Mouse (Mus musculus): Measurements from ENCODE around the gene Sla2. TPM values are rescaled to one million over a fixed set of nuclear protein-coding genes. Genes with fewer than 3 reads are reported as not detected.
"Not testable (repeated sequence)": the region's sequence is repeated elsewhere in the genome, so short reads cannot be mapped to it uniquely, and the experiment has no call there.

The Sla2 gene
- total RNA-seq, 2 experiments from 2014 or later: not detected

DNA sequence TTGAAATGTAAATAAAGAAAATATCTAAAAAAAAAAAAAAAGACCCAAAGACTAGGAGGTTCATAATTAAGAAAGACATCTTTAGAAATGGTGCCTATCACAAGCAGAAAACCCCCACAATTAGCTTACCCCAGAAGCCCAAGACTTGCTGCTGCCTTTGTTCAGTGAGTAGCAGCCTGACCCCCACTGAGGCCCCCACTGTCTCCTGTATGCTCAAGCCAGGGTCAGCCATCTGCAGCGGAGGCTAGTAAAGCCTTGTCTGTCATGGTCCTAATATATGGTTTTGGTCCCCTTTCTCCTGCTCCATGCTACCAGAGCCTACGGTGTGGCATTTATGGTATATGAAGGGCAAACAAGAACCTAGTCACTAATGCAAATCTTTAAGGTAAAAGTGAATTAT lies 14.4 kb upstream of the Sla2 start:
- DNase-seq: no peak

DNA sequence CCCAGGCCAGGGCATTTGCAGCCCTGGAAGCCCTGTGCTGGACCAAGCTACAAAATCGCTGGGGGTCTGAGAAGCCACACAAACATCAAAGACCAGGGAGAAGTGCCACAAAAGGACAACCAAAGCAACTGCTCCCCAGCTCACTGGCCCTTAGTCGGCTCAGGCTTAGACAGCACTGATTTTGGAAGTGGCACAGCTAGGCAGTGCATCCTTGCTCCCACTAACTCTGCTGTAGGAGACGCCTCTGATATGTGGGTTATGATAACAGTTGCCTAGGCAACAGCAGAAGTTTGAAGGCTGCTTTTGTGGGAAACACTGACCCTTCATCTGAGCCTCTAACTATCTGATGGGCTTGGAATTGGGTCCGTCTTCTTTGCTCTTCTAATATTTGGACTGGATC lies 12.2 kb upstream of the Sla2 start:
- no peak for DNase-seq

DNA sequence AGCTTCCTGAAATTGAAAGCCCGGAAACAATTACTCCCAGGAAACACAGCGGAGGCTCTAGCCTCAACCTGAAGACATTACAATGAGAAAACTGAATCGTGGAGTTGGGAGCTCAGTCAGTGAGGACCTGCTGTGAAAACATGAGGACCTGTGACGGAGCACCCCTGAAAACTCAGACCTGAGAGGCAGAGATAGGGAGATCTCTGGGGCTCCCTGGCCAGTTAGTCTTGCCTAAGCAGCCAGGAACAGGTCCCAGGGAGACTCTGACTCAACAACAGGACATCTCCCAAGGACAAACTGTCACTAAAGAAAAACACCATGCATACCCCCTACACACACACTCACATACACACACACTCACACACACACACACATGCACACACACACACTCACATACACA lies 11.4 kb upstream of the Sla2 start:
- DNase-seq: no peak

DNA sequence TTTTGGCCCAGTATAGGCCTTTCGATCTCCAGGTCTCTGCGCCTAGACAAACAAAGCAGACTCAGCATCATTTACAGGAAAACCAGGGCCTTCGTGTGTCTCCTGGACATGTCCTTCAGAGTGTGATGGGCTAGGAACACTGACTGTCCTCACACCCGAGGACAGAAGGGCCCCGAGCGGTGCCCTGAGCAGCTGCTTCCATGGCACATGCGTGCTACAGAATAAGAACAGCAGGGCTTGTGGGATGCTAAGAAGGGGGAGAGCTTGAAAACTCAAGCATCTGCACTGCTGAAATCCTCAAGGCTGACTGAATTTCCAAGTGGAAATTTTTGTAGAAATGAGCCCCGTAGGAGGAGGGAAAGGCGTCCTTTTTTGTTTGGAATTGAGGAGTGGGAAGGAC lies 10.0 kb upstream of the Sla2 start:
- no peak for DNase-seq

DNA sequence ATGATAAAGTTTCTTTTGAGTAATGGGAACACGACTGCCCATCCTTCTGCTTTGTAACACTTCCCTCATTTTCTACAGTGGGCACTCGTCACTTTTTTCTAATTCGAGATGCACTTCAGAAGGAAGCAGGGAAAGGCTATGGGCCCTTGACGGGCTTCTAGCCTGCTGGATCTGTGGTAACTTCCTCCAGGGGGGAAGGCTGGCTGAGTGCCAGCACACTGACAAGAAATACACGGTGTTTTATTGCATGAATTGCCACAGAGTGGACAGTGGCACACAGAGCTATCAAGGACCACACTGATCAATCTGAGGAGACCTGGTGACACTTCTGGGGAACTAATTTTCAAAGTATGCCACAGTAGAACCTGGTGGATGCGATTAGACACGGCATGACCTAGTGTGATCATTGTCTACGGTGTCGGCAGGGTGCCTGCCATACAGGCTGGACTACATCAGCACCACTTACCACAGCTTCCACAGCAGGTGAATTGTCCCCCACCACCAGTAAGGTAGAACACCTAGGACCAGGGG lies 9.5 kb upstream of the Sla2 start:
- no peak for DNase-seq

DNA sequence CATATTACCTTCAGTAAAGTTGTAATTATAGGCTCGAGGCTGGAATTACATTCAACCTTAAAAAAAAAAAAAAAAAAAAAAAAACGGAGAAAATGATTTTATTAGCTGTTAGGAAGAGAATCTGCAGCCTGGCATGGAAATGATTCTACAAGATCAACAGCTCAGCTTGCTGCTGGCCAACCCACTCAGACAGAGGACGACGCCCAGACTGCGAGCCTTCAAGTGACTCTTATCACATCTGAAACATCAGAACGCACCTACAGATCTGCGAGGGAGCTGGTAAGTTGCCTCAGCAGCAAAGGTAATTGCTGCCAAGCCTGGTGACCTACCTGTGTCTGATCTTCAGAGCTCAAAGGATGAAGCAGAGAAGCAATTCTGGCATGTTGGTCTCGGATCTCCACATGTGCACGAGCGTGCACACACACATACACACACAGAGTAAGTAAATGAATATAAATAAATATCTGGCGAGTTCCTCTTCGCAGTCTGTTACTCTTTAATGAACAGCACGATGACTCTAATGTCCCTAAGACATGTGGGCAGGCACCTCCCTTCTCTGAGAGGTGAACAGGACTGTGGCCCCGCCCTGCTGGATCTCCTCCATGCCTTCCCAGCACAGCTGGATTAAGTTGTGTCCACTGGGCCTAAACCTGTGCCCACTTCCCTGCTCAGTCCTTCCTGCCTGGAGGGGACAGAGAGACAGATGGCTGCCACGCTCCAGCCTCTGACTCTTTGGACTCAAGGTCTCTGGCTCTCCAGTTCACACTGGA lies 7.7 kb upstream of the Sla2 start:
- no peak for DNase-seq

DNA sequence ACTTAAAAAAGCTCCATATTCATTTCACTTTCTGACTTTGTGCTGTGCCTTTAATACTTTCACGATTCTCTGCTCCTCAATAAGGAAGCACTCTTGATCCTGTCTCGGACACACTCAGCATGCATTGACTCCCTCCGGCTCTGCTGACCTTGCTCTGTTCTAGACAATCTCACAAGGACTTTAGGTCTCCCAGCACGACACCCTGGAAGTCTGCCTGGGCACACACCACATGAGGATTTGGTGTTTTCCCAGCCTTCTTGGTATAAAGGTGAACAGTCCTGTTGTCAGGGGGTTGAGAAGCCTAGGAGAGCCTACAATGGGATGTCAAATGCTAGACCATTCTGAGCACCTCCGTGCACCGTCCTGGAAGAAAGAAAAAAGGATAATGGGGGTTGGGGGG lies 5.8 kb upstream of the Sla2 start:
- no peak for DNase-seq

DNA sequence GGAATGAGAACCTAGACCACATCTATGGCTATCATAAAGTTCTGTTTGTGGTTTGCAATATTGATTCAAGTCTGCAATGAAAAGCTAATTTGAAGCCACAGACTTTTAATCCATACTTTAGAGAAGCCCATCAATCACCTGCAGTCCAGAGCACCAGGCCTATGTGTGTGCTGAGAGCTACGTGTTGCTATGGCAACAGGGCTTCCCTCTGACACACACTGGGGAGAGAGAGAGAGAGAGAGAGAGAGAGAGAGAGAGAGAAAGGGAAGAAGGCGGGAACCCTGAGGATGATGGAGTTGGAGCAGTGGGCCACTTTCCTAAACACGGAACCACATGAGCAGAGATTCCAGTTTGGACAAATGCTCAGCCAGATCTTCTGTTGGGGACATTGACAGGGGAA lies 5.2 kb upstream of the Sla2 start:
- no peak for DNase-seq

DNA sequence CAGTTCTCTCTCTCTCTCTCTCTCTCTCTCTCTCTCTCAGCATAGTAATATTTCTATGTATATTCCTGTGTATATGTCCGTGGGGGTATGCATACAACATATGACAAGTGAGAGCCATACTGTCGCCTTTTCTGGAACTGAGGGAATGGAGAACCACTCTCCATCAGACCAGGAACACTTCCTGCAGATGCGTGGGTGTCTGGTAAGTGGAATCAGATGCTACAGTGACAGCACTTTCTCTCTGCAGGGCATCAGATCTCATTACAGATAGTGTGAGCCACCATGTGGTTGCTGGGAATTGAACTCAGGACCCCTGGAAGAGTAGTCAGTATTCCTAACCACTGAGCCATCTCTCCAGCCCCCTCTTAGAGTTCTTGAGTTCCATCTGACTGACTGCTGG lies 1.5 kb upstream of the Sla2 start:
- no peak for DNase-seq

DNA sequence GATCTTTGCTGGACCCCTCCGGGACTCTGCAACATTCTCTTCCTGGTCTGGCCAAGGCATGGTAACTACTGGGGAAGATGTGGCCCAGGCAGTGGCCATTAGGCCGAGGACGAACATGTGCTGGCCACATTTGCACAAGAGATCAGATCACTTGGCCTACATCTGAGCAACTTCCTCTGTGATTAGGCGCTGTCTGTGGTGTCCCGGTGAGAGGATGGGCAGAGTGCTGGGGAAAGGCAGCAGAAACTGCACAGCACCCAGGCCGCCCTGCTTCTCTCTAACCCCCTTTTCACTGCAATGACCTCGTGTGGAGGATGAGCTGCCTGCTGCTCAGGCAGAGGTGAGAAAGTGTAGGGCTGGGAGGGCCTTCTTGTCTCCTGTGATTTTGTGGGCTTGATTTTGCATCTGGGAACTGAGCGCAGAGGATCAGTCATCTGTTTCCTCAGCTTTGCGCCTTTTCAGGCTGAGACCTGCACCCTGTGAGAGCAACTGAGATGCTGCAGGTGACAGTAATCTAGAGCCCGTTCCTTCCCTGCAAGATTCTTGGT lies 834 bp downstream of the Sla2 start:
- DNase-seq: no peak

DNA sequence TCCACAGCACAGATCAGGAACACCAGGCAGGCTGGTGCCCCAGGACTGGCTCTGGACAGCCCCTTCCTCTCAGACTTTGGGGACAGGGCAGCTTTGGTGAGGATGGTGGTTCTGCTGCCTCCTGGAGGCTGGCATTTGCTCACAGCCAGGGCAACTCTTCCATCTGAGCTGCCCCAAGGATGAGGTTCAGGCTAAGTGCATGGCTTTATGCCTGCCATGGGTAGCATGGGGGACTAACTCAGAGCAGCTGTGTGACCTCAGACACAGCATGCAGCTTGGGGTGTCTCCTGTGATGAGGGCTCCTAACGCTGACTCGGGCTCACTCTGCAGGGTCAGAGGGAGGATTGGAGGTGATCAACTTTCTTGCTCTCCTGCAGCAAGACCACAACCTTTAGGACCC lies 1.3 kb downstream of the Sla2 start:
- DNase-seq: not testable (repeated sequence)

DNA sequence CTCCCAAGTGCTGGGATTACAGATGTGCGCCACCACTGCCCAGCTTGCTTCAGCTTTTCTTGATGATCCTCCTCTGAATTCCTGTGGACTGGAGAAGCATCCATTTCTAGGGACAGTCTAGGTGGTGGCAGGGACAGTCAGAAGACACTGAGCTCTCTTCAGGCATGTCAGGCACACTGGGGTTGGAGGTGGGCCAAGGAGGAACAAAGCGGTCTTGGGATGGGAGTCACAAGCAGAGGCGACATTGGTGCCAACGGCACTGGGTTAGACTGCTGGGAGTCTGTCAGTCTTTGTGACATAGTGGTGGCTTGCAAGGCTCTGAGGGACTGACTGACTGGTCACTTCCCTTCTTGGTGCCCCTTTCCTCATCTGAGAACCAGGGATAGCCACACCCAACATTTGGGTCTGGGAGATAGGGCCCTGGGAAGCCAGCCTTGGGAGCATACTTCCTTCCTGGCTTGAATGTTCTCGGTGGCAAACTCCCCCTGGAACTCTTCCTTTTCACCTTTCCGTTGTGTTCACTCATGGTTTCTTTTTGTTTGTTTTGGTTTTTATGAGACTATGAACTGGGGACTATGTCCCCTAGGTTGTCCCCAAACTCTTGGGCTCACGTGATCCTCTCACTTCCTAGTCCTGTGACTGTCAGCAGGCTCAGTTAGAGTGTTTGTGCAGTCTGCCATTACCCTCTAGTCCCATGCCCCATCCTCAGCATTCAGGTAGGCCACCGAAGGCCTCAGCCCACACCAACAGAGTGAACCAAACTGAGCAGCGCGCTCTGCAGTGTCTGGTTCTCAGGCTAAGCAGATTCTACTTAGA lies 2.4 kb downstream of the Sla2 start:
- no peak for DNase-seq

DNA sequence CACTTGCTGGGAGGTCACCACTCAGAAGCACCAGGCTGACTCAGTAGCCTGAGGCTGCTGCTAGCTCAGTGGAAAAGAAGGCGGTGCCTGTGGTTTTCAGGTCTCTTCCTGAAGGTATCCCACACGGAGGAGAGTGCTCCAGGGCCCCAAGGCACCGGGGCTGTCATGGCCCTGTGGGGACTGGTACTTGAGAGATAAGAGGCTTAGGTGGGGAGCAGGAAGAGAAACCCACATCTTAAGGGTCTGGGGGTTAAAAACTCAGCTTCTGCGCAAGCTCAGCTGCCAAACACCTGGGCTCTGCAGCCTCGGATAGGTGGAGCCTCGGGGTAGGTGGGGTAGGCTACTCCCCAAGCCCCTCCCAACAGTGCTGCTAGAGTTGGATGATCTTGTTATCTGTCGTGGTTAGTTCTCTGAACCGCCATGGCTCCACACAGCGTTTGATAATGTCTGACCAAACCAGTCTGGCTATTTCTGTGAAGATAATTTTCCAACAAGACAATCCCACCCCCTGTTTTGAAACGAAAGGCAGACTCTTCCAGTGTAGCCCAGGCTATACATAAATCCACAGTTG lies 4.5 kb downstream of the Sla2 start:
- no peak for DNase-seq

DNA sequence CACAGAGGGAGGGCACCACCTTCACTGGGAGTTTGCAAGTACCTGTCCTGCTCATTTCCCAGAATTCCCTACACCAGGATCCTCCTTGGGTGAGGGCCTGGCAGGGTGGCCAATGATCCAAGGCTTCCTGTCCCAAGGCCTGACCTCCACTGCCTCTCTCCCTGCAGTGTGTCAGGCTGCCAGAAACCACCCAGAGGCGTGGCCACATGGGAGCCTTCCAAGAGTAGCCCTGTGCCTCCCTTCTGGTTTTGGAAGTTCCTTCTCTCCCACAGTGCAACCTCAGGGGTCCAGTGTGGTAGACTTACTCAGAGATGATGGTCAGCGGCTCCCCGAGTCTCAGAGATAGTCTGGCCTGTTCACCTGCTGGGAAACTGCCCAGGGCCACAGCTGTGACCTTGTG lies 7.5 kb downstream of the Sla2 start:
- peak; percentile 22 for DNase-seq

DNA sequence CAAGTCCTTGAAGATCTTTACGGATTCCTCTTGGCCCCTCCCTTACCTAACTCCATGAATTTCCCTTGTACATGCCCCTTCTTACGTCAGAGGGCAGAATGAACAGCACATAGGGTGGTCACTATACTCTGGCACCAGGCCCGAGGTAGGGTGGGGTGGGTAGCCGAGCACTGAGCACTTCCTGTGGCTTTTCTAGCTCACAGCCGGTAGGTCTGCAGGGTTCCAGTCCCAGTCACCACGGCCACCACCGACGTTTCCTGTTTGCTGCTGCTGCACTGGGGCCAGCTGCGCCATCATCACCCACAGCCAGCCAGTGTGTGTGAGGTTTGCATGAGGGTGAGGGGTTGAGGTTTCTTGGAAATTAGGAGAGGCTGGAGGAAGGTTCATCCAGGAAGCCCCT lies 9.3 kb downstream of the Sla2 start:
- DNase-seq: peak; percentile 23

DNA sequence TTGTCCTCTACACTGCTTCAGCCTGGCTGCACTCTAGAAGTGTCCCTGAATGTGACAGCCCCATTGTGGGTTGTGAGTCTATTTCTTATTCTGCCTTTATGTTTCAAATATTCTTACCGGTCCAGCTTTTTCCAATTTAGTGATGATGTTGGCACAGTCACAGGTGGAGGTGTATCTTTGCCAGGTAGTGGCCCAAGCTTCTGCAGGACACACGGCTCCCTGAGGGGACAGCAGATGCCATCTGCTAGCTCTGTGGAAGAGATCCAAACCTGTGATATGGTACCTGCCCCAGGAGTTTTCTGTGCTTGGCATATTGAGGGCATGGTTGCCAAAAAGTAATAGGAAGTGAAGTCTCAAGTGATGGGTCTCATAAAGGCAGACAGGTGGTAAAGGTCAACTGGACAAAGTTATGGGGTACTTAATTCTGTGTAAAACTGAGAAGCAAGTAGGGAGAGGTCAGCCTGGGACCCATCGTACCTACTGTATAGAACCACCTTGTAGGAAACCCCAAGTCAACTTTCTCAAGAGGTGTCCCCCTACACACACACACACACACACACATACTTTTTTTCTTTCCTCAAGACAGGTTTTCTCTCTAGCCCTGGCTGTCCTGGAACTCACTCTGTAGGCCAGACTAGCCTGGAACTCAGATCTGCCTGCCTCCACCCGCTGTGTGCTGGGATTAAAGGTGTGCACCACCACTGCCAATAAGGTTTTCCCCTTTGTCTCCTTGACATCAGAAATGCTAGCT lies 12.1 kb downstream of the Sla2 start:
- DNase-seq: no peak

DNA sequence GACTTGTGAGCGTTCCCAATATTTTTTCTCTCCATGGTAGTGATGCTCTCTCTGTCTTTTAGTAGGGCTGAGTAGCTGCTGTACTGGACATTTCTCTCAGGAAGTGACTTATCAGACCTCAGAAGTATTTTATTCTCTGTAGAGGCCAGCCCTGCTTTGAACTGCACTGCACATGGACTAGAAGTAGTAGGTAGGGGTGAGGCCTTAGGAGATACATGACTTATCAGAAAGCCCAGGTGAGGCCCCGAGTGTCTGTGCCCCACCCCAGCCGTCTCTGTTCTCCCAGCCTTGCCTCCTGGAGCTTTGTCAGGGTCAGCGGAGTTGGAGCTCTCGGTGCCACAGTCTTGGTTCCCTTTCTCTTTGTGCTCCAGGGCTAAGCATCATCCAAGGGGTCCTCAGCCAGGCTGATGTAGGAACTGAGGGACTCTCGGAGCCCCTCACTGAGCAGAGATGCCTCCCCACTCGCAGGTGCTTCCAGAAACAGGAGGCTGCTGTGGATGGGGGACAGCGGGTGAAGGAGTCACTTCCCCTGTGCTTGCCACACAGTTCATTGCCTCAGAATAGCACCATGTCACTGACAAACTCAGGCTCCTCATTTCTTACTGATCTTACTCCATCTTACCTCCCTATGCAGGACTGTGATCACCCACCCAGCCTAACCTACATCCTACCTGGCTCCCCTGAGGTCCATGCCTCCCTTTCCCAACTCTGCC lies 12.8 kb downstream of the Sla2 start:
- no peak for DNase-seq

DNA sequence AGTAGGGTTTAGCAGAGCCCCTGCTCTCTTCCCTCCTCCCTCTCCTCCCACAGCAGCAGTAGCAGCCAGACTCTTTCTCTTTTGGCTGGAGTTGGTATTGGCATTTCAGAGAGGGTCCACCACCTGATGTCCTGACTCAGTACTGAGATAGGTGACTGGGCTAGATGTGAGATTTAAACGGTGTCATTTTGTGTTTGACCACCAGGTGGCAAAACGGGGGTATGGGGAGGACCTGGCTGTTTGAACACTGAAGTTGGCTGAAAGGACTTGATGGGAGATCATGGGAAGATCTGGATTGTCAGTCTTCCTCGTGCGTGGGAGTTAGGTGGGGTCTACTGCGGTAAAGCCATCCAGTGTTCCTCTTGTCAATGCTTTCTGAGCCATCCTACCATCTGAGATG lies 13.4 kb downstream of the Sla2 start:
- peak; percentile 71 for DNase-seq

DNA sequence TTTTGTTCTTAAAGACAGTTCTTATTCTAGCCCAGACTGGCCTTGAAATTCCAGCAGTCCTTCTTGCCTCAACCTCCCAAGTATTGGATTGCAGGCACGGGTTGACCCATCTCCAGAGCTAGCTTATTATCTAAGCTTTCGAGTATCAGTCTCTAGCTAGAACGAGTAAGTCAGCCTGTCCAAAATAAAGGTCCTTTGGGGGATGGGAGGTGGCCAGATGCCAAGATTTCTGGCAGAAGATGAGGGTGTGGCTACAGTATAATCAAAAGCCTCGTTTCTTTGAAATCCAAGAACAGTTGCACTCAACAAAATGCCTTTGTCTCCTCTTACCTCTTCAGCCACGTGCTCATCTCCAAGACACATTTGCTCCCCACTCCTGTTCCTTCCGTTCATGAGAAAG lies 16.5 kb downstream of the Sla2 start:
- DNase-seq: peak; percentile 67

DNA sequence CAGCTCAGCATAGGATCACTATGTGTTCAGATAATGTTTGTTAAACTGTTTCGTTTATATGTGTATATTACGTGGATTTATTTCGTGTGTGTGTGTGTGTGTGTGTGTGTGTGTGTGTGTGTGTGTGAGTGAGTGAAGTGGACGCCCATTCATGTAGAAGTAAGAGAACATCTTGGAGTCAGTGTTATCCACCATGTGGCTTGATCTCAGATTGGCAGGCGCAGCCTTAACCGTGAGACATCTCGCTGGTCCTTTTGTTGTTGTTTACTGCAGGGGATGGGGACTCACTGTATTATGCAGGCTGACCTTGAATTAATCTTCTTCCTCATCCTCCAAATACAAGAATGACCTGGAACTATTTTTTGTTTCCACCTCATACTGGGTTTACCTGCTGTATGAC lies 17.4 kb downstream of the Sla2 start:
- DNase-seq: no peak

DNA sequence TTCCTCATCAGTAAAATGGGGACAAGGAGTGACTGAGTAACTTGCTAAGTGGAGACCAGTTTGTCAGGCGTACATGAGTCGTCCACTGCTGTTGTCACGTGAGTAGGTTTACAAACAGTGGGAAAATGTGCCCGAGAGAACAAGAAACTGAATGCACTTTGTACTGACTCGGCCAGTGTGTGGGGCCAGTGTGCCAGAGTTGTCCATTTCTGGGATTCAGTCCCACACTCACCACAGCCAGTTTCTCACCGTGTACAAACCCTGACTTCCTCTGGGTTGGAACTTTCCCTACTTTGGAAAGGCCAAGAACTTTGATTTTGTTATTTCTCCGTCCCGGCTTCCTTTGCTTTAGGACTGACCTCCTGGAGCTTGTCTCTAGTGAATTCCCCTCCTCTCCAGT lies 18.0 kb downstream of the Sla2 start:
- DNase-seq: no peak

DNA sequence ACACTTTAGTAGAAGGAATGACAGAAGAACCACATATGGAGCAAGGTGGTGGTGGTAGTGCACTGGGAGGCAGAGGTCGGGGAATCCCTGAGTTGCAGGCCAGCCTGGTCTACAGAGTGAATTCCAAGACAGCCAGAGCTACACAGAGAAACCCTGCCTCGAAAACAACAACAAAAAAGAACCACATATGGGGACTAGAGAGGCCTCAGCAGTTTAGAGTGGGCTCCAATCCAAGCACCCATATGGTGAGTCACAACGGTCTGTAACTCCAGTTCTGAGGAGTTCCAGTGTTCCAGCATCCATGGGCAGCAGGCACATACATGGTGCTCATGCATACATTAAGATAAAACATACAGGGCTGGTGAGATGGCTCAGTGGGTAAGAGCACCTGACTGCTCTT lies 22.5 kb downstream of the Sla2 start:
- no peak for DNase-seq

Measured in heart, postnatal 4 days (tissue).